Mouse (Mus musculus) right cerebral cortex, postnatal 4 days (tissue): ENCODE results near the gene Uqcc1.
A peak's percentile ranks its signal among the peaks of the same experiment; 100 is the strongest.

Experiments used
- DNase-seq: peaks from one replicate; pipeline ENCODE4 v3.0.0-alpha.2; 2022

Gene Uqcc1

DNA sequence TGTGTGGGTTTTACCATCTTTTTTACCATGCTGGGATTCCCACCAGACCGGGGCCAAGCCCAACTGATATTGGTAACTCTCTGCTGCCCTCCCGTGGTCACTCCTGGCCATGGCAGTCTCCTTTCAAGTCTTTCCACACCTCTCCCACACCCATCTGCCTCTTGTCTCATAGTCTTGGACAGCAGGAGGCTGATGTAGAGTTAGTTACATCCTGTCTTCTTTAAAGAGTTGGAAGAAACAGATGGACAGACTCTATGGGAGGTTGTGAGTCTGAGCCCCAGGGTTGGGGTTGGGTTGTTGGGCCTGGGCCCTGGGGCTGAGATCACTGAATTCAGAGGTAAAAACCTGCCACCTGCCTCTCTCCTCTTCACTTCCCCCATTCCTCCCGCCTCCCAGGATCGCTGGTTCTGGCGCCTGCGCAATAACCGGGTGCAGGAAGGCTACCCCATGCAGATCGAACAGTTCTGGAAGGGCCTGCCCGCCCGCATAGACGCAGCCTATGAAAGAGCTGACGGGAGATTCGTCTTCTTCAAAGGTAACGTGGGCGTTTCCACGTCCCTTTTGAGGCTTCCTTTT is 118.2 kb downstream of the Uqcc1 start:
- peak; percentile 81 for DNase-seq

DNA sequence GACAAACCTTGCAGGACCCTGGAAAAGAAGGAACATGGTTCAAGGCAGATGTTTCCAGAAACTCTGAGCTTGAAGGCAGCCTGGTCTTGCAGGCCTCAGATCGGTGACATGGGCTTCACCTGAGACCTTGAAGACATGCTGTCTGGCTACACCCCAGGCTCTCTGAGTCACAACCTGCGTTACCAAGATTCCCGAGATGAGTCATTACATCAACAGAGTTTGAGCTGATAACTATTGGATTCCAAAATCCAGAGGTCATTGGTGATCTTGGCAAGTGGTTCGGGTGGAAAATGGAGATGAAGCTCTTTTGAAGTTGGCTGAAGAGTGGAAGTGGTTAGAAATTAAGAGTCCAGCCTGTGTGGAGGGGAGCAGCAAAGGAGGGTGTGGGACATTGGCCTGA is 120.5 kb downstream of the Uqcc1 start:
- DNase-seq: no peak

DNA sequence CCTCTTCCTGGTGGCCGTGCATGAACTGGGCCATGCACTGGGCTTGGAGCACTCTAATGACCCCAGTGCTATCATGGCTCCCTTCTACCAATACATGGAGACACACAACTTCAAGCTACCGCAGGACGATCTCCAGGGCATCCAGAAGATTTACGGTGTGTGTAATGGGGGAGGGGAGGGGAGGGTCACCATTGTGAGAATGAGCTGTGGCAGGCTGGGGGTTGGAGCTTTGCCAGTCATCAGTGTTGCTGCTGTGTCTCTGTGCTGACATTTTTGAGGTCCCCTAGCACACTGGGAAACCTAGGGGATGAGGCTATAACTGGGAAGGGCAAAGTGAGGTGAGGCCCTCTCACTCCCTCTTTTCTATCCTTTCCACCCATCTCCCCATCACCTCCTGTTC is 122.7 kb downstream of the Uqcc1 start:
- DNase-seq: no peak

DNA sequence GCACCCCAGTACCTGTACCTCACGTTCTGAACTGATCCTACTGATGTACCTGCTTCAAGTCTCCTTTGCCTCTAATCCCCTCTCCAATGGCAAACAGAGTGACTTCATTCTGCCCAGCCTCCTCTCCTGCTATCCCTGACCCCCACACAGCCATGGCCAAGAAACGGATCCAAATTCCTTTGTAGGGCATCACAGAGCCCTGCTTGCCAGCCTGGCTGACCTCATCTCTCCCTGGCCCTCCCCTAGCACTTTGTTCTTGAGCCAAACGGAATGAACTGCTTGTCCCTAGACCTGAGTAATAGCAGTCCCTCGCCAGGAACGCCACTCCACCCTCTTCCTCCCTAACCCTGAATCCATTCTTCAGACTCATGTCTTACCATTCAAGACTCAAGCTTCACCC is 123.6 kb downstream of the Uqcc1 start:
- no peak for DNase-seq

DNA sequence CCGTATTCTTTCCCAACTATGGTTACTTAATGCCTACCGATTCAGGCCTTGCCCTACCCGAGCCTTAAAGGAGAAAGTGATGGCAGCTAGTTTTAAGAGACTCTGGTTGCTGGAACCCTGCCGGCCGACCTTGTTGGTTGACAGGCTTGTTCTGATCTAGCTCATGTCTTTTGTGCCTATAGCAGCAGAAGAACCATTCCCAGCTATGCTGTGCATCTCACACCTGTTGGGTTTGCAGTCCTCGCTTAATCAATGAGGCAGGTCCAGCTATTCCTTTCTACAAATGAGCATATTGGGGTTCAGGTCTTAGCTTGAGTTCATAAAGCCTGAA is 124.2 kb downstream of the Uqcc1 start:
- DNase-seq: no peak

DNA sequence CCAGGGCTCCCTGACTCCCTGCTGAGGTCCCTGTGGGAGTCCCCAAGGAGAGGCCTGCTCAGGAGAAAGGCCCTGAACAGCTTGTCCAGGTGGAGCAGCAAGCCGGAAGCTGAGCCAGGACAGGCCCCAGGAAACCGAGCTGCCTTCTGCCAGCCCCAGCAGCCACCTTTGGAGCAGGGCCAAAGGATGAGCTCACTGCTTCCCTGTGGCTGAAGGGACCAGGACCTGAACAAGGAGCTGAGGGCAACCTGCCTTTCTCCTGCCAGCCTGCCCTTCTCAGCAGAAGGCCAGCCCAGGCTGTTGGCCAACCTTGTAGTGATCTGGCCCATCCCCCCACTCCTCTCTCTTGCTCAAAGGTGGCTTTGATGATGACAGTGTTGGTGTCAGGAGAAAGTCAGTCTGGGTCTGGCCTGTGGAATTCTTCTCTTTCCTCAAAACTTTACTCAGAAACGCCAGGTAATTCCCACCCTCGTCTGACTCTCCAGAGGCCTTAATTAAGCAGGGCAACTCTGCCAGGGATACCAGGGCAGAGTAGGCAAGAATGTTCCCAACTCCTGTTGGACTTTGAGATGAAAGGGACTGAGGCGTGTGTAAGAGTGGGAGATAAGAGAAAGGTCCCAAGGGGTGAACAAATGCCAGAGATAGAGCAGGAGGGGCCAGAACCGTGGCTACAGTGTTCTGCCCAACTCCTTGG is 124.7 kb downstream of the Uqcc1 start:
- no peak for DNase-seq

DNA sequence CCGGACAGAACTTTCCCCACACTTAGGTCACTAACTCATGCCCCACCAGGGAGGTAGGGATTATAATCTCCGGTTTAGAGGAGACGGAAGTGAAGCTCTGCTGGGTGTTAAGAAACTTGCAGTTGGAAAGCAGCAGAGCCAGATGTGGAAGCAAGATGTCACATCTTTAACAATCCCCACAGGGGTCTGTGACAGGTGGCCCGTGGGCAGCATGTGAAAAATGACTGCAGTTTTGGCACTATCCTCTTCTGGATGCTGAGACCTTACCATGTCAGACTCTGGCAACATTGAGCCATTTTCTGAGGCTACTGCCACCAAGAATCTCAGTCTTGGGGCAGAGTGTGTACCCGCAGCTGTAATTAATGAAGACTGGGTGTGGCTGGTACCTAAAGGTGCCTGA is 126.1 kb downstream of the Uqcc1 start:
- no peak for DNase-seq

DNA sequence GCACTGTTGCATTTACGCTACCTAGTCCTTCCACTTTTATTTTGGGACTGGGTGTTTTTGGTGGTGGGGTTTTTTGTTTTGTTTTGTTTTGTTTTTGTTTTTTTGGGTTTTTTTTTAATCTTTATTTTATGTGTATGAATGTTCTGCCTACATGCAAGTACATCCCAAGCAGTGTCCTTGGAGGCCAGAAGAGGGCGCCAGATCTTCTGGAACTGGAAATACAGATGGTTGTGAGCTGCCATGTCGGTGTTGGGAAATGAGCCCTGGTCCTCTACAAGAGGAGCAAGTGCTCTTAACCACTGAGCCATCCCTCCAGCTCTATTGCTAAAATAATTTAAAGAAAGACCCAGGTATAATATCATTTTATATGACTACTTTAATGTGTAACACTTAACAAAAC is 127.3 kb downstream of the Uqcc1 start:
- DNase-seq: no peak

DNA sequence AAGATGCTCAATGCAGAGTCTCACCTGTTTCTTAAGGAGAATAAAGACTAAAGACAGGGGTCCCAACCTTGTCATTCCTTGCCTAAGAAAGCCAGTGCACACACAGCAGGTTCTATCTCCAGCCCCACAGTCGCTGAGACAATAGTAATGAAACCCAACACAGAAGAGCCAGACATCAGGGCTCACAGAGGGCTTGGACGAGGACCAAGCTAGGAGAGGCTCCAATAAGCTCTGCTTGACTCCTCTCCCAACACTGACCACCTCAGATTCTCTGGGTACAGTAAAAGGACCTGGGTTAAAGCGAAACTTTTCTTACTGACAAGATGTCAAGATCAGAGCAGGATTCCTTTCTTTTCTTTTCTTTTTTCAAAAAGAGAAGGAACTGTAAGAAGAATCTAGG is 131.5 kb downstream of the Uqcc1 start:
- no peak for DNase-seq
